Mouse (Mus musculus): Measurements from ENCODE around the gene Pdzk1. TPM values are rescaled to one million over a fixed set of nuclear protein-coding genes. Genes with fewer than 3 reads are reported as not detected.

Gene Pdzk1
- polyA plus RNA-seq, 1 experiment, result 0.08 TPM

- Histone ChIP-seq H3K36me3 (ENCODE audit: control insufficient read depth, insufficient read depth) (no peaks in the 10 kb centered on the region), H3K79me2 (ENCODE audit: control insufficient read depth, insufficient read depth) (no peaks in the 10 kb centered on the region), H3K4me3 (no peak overlapping the region), H3K27me3 (ENCODE audit: control insufficient read depth, insufficient read depth, insufficient read length) (peaks cover 15% of the 10 kb centered on the region), H3K4me2 (ENCODE audit: low read depth) (no peak overlapping the region), H3ac (ENCODE audit: control insufficient read depth, insufficient read length) (no peak overlapping the region)
- TF ChIP-seq TCF3 (IDR thresholded peaks at IDR 0.05; ENCODE audit: insufficient read length, low read depth) (no peak), REST (IDR thresholded peaks at IDR 0.05; ENCODE audit: insufficient read depth, insufficient read length) (no peak), E2F4 (IDR thresholded peaks at IDR 0.05; ENCODE audit: insufficient read depth) (no peak), SRF (IDR thresholded peaks at IDR 0.05; ENCODE audit: control insufficient read depth, insufficient read length, low read depth) (no peak), MYOD1 (IDR thresholded peaks at IDR 0.05; ENCODE audit: control insufficient read depth in 1 of 3, insufficient read length in 2 of 3, low read depth in 2 of 3) (no peak), CEBPB (IDR thresholded peaks at IDR 0.05; ENCODE audit: insufficient read depth, poor library complexity, severe bottlenecking) (no peak), USF1 (IDR thresholded peaks at IDR 0.05; ENCODE audit: low read depth) (no peak), POLR2AphosphoS2 (IDR thresholded peaks at IDR 0.05; ENCODE audit: insufficient read length, low read depth) (no peak), POLR2A (IDR thresholded peaks at IDR 0.05; ENCODE audit: insufficient read length, low read depth) (no peak), TCF12 (IDR thresholded peaks at IDR 0.05; ENCODE audit: insufficient read depth, poor library complexity, severe bottlenecking) (no peak), MAX (IDR thresholded peaks at IDR 0.05; ENCODE audit: low read depth) (no peak), MYOG (IDR thresholded peaks at IDR 0.05; ENCODE audit: control insufficient read depth in 1 of 3, insufficient read depth in 1 of 3, insufficient read length in 2 of 3, low read depth in 2 of 3) (no peak)
Observed at GRCm38 (mm10) chr3:96838996-96839645, 10.0 kb downstream of the Pdzk1 start.

GRCm38 (mm10) chr3:96845191-96845590, 16.1 kb downstream of the Pdzk1 start:
- Histone ChIP-seq H3K4me2 (ENCODE audit: low read depth) (no peak overlapping the region), H3K4me3 (no peak overlapping the region), H3ac (ENCODE audit: control insufficient read depth, insufficient read length) (no peak overlapping the region), H3K27me3 (ENCODE audit: control insufficient read depth, insufficient read depth, insufficient read length) (no peaks in the 10 kb centered on the region), H3K36me3 (ENCODE audit: control insufficient read depth, insufficient read depth) (no peaks in the 10 kb centered on the region), H3K79me2 (ENCODE audit: control insufficient read depth, insufficient read depth) (no peaks in the 10 kb centered on the region)
- TF ChIP-seq USF1 (IDR thresholded peaks at IDR 0.05; ENCODE audit: low read depth), result no peak
- no peak for TF ChIP-seq MAX (IDR thresholded peaks at IDR 0.05; ENCODE audit: low read depth)
- TF ChIP-seq TCF3 (IDR thresholded peaks at IDR 0.05; ENCODE audit: insufficient read length, low read depth), result no peak
- TF ChIP-seq CEBPB (IDR thresholded peaks at IDR 0.05; ENCODE audit: insufficient read depth, poor library complexity, severe bottlenecking), result no peak
- TF ChIP-seq REST (IDR thresholded peaks at IDR 0.05; ENCODE audit: insufficient read depth, insufficient read length), result no peak
- TF ChIP-seq POLR2AphosphoS2 (IDR thresholded peaks at IDR 0.05; ENCODE audit: insufficient read length, low read depth), result no peak
- no peak for TF ChIP-seq MYOD1 (IDR thresholded peaks at IDR 0.05; ENCODE audit: control insufficient read depth in 1 of 3, insufficient read length in 2 of 3, low read depth in 2 of 3)
- no peak for TF ChIP-seq TCF12 (IDR thresholded peaks at IDR 0.05; ENCODE audit: insufficient read depth, poor library complexity, severe bottlenecking)
- TF ChIP-seq E2F4 (IDR thresholded peaks at IDR 0.05; ENCODE audit: insufficient read depth), result no peak

DNA sequence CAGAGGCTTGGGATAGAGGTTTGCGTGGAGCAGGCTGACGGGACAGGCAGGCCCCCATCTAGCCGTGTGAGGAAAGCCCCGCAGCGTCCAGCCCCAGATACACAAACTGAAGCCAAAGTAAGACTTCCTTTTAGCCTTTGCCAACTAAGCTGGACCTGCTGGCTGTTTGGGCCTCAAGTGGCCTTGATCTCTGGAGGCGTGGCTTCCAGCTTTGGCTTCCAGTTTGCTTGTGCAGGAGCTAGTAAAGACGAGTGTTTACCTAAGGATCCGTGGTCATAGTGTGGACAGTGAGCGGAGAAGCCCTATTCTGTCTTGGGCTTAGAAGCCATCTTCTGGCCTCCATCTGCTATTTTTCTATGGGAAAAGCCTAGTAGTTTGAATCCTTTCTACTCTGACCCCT, 16.7 kb downstream of the Pdzk1 start:
- no peak overlapping the region for H3K4me2 ChIP-seq (ENCODE audit: low read depth)
- TF ChIP-seq MYOG (IDR thresholded peaks at IDR 0.05; ENCODE audit: control insufficient read depth in 1 of 3, insufficient read depth in 1 of 3, insufficient read length in 2 of 3, low read depth in 2 of 3), result no peak
- no peak for TF ChIP-seq TCF12 (IDR thresholded peaks at IDR 0.05; ENCODE audit: insufficient read depth, poor library complexity, severe bottlenecking)
- no peak for TF ChIP-seq E2F4 (IDR thresholded peaks at IDR 0.05; ENCODE audit: insufficient read depth)
- TF ChIP-seq TCF3 (IDR thresholded peaks at IDR 0.05; ENCODE audit: insufficient read length, low read depth), result no peak
- TF ChIP-seq POLR2A (IDR thresholded peaks at IDR 0.05; ENCODE audit: insufficient read length, low read depth), result no peak
- TF ChIP-seq MYOD1 (IDR thresholded peaks at IDR 0.05; ENCODE audit: control insufficient read depth in 1 of 3, insufficient read length in 2 of 3, low read depth in 2 of 3), result no peak
- no peak for TF ChIP-seq USF1 (IDR thresholded peaks at IDR 0.05; ENCODE audit: low read depth)
- TF ChIP-seq SRF (IDR thresholded peaks at IDR 0.05; ENCODE audit: control insufficient read depth, insufficient read length, low read depth), result no peak
- TF ChIP-seq CEBPB (IDR thresholded peaks at IDR 0.05; ENCODE audit: insufficient read depth, poor library complexity, severe bottlenecking), result no peak
- no peak for TF ChIP-seq REST (IDR thresholded peaks at IDR 0.05; ENCODE audit: insufficient read depth, insufficient read length)
- no peak for TF ChIP-seq MAX (IDR thresholded peaks at IDR 0.05; ENCODE audit: low read depth)
- TF ChIP-seq POLR2AphosphoS2 (IDR thresholded peaks at IDR 0.05; ENCODE audit: insufficient read length, low read depth), result no peak
- no peak overlapping the region for H3ac ChIP-seq (ENCODE audit: control insufficient read depth, insufficient read length)
- H3K4me3 ChIP-seq, result no peak overlapping the region
- no peaks in the 10 kb centered on the region for H3K36me3 ChIP-seq (ENCODE audit: control insufficient read depth, insufficient read depth)
- H3K79me2 ChIP-seq (ENCODE audit: control insufficient read depth, insufficient read depth), result no peaks in the 10 kb centered on the region
- no peaks in the 10 kb centered on the region for H3K27me3 ChIP-seq (ENCODE audit: control insufficient read depth, insufficient read depth, insufficient read length)

GRCm38 (mm10) chr3:96846985-96847384, 17.9 kb downstream of the Pdzk1 start:
- Histone ChIP-seq H3K36me3 (ENCODE audit: control insufficient read depth, insufficient read depth) (no peaks in the 10 kb centered on the region), H3K79me2 (ENCODE audit: control insufficient read depth, insufficient read depth) (no peaks in the 10 kb centered on the region), H3ac (ENCODE audit: control insufficient read depth, insufficient read length) (no peak overlapping the region), H3K4me2 (ENCODE audit: low read depth) (no peak overlapping the region), H3K4me3 (no peak overlapping the region), H3K27me3 (ENCODE audit: control insufficient read depth, insufficient read depth, insufficient read length) (no peaks in the 10 kb centered on the region)
- TF ChIP-seq CEBPB (IDR thresholded peaks at IDR 0.05; ENCODE audit: insufficient read depth, poor library complexity, severe bottlenecking) (no peak), POLR2A (IDR thresholded peaks at IDR 0.05; ENCODE audit: insufficient read length, low read depth) (no peak), MYOG (IDR thresholded peaks at IDR 0.05; ENCODE audit: control insufficient read depth in 1 of 3, insufficient read depth in 1 of 3, insufficient read length in 2 of 3, low read depth in 2 of 3) (no peak)

- TF ChIP-seq TCF12 (IDR thresholded peaks at IDR 0.05; ENCODE audit: insufficient read depth, poor library complexity, severe bottlenecking), result no peak
- no peak overlapping the region for H3K4me2 ChIP-seq (ENCODE audit: low read depth)
- H3K79me2 ChIP-seq (ENCODE audit: control insufficient read depth, insufficient read depth), result no peaks in the 10 kb centered on the region
- no peaks in the 10 kb centered on the region for H3K36me3 ChIP-seq (ENCODE audit: control insufficient read depth, insufficient read depth)
- no peaks in the 10 kb centered on the region for H3K27me3 ChIP-seq (ENCODE audit: control insufficient read depth, insufficient read depth, insufficient read length)
- H3K4me3 ChIP-seq, result no peak overlapping the region
- no peak overlapping the region for H3ac ChIP-seq (ENCODE audit: control insufficient read depth, insufficient read length)
Observed at GRCm38 (mm10) chr3:96847661-96848060, 18.6 kb downstream of the Pdzk1 start.

All from myocyte (in vitro differentiated cells).